12 mouse cellular contexts compared by ENCODE assay signal in genomic region chr15:83955948-83956707, GRCm38 (mm10).
DNase-seq lines count a peak whose midpoint lies in the region; ATAC-seq and TF ChIP-seq lines count a peak whose summit lies in the region.
"Had no signal": no experiment of that assay in that cellular context is flagged by ENCODE, and none has a peak within 500 bp of the region (broad histone marks: within the 10 kb centered on the region; RNA-seq: fewer than 3 reads in every experiment).

No protein-coding gene starts in this region.

- H3K27me3 ChIP-seq in heart, adult 2 months (ENCODE audit: control insufficient read depth, insufficient read depth, low read length), result no peaks in the 10 kb centered on the region
- H3K27me3 ChIP-seq in heart, embryonic 12.5 days (replicated peaks), result peaks cover 25% of the 10 kb centered on the region
- H3K27me3 ChIP-seq in midbrain, embryonic 16.5 days (ENCODE audit: control insufficient read depth, insufficient read depth, low read depth, low read length), result no peaks in the 10 kb centered on the region
- H3K27me3 ChIP-seq: intestine, embryonic 15.5 days; liver, embryonic 12.5 days had no signal

- H3K4me3 ChIP-seq in heart, adult 2 months, result no peak overlapping the region
- no peak overlapping the region for H3K4me3 ChIP-seq in heart, embryonic 12.5 days
- no peak overlapping the region for H3K4me3 ChIP-seq in midbrain, embryonic 16.5 days (ENCODE audit: low read depth, low read length)
- H3K4me3 ChIP-seq: intestine, embryonic 15.5 days; liver, embryonic 12.5 days had no signal

- no peak for TF ChIP-seq CTCF in heart, adult 2 months (IDR thresholded peaks at IDR 0.05)

- peaks cover 2% of the 10 kb centered on the region; the same call in 1 of the 2 replicates for H3K4me1 ChIP-seq in heart, adult 2 months (ENCODE audit: control insufficient read depth, insufficient read depth, low read length)
- H3K4me1 ChIP-seq in heart, embryonic 12.5 days (replicated peaks), result no peaks in the 10 kb centered on the region
- H3K4me1 ChIP-seq in midbrain, embryonic 16.5 days (ENCODE audit: control insufficient read depth, insufficient read depth, low read length), result no peaks in the 10 kb centered on the region
- H3K4me1 ChIP-seq: intestine, embryonic 15.5 days; liver, embryonic 12.5 days had no signal

- no peaks in the 10 kb centered on the region for H3K36me3 ChIP-seq in heart, adult 2 months (ENCODE audit: control insufficient read depth, insufficient read depth, low read length)
- no peaks in the 10 kb centered on the region for H3K36me3 ChIP-seq in heart, embryonic 12.5 days
- H3K36me3 ChIP-seq in midbrain, embryonic 16.5 days (ENCODE audit: control insufficient read depth, insufficient read depth, low read length), result no peaks in the 10 kb centered on the region
- H3K36me3 ChIP-seq: intestine, embryonic 15.5 days; liver, embryonic 12.5 days had no signal

- no peaks in the 10 kb centered on the region for H3K79me2 ChIP-seq in heart, adult 2 months (replicated peaks; ENCODE audit: control insufficient read depth, insufficient read depth, low read length)

- whole genome bisulfite sequencing in heart, adult 2 months, result 63% methylated on average over 8 of the region's 8 CpGs
- WGBS in heart, embryonic 12.5 days, result 68% methylated on average over 8 of the region's 8 CpGs
- WGBS in midbrain, embryonic 16.5 days, result 84% methylated on average over 8 of the region's 8 CpGs

- ATAC-seq in heart, embryonic 12.5 days (ENCODE audit: insufficient number of reproducible peaks, low FRiP score), result no peak
- ATAC-seq in midbrain, embryonic 16.5 days, result no peak
- ATAC-seq: forebrain, embryonic 14.5 days; intestine, embryonic 15.5 days; liver, embryonic 12.5 days had no signal

- no peak overlapping the region for H3K27ac ChIP-seq in heart, adult 2 months
- no peak overlapping the region for H3K27ac ChIP-seq in heart, embryonic 12.5 days (ENCODE audit: poor library complexity, severe bottlenecking)
- H3K27ac ChIP-seq in midbrain, embryonic 16.5 days (ENCODE audit: low read length), result no peak overlapping the region
- H3K27ac ChIP-seq: intestine, embryonic 15.5 days; liver, embryonic 12.5 days had no signal

- H3K4me2 ChIP-seq in heart, embryonic 12.5 days, result no peak overlapping the region
- H3K4me2 ChIP-seq in midbrain, embryonic 16.5 days (ENCODE audit: low read length), result no peak overlapping the region
- H3K4me2 ChIP-seq: intestine, embryonic 15.5 days; liver, embryonic 12.5 days had no signal

- DNase-seq in heart, adult 2 months, result peak; percentile 42 to 47
- peak; percentile 37 for DNase-seq in gastrocnemius, postnatal 14 days
- peak; percentile 16 for DNase-seq in heart, postnatal 25 days (ENCODE audit: low spot score)
- peak; percentile 69 for DNase-seq in lung, postnatal 14 days
- DNase-seq in left cerebral cortex, postnatal 14 days (ENCODE audit: low spot score in 2 of 2), result no peak
- DNase-seq: cerebellum, adult 18-20 months; right cerebral cortex, postnatal 14 days had no signal

- no peak overlapping the region for H3K9ac ChIP-seq in heart, adult 2 months (ENCODE audit: low read depth, low read length)
- no peak overlapping the region for H3K9ac ChIP-seq in heart, embryonic 12.5 days
- no peak overlapping the region for H3K9ac ChIP-seq in midbrain, embryonic 16.5 days (ENCODE audit: low read depth, low read length)
- H3K9ac ChIP-seq: intestine, embryonic 15.5 days; liver, embryonic 12.5 days had no signal

- TF ChIP-seq POLR2A in heart, adult 2 months (IDR thresholded peaks at IDR 0.05; ENCODE audit: insufficient read depth, low read depth, low read length), result no peak

- H3K9me3 ChIP-seq in heart, embryonic 12.5 days (replicated peaks), result 0 out of 2 replicates have a peak, but pooled peaks cover 4% of the 10 kb centered on the region
- no peaks in the 10 kb centered on the region for H3K9me3 ChIP-seq in midbrain, embryonic 16.5 days (replicated peaks; ENCODE audit: control insufficient read depth, low read length, poor library complexity, severe bottlenecking)
- H3K9me3 ChIP-seq: intestine, embryonic 15.5 days; liver, embryonic 12.5 days had no signal

- intact Hi-C loops in heart, adult 2 months (cut with DNase I), result no loop called here
- intact Hi-C loops in gastrocnemius, postnatal 14 days (cut with DNase I; ENCODE audit: low total_unique reads), result no loop called here
- intact Hi-C loops in heart, postnatal 25 days (cut with DNase I), result no loop called here
- intact Hi-C loops in left cerebral cortex, postnatal 14 days (cut with DNase I), result no loop called here

- peak; percentile 42; the same call in 1 of the 2 replicates for TF ChIP-seq EP300 in heart, adult 2 months (IDR thresholded peaks at IDR 0.05; ENCODE audit: insufficient read depth, low read depth, low read length)

Comparison
In these comparisons a context has a peak if more than half of its experiments do, and no peak if none do; other contexts are left out.
1. DNase-seq: peak in heart, adult 2 months (2 of 2), gastrocnemius, postnatal 14 days (single experiment), heart, postnatal 25 days (single experiment) and lung, postnatal 14 days (single experiment); none in left cerebral cortex, postnatal 14 days (0 of 2).